Mouse (Mus musculus) heart, postnatal 0 days (tissue): ENCODE data around the gene Zcchc7. TPM values are rescaled to one million over a fixed set of nuclear protein-coding genes. Genes with fewer than 3 reads are reported as not detected.

Experiments used
- ATAC-seq: fragments of 200-750 bp; cut with Nextera tagmentation; 2 replicates; pipeline ENCODE4 v1.8.0; 2017; ENCODE audit warnings: low read depth, moderate number of reproducible peaks, moderate library complexity; ENCODE audit not compliant: insufficient read depth
- DNase-seq: peaks from one replicate; pipeline ENCODE4 v3.0.0-alpha.2; 2016; ENCODE audit warnings: low spot score
- H3K27ac ChIP-seq: fragments of 300-500 bp; sonication (generic); 2 replicates; pipeline ENCODE4 v1.5.1; 2014; ENCODE audit warnings: low read depth, mild to moderate bottlenecking
- H3K27me3 ChIP-seq: fragments of 300-500 bp; sonication (generic); 2 replicates; pipeline ENCODE4 v1.6.1; 2014; ENCODE audit warnings: low read length, mixed read lengths; ENCODE audit not compliant: control insufficient read depth, insufficient read depth
- H3K36me3 ChIP-seq: fragments of 300-500 bp; sonication (generic); replicated peaks from 2 replicates; pipeline ENCODE4 v1.6.1; 2014; ENCODE audit warnings: low read length, mixed read lengths; ENCODE audit not compliant: control insufficient read depth, insufficient read depth
- H3K4me1 ChIP-seq: fragments of 300-500 bp; sonication (generic); 2 replicates; pipeline ENCODE4 v1.6.1; 2014; ENCODE audit warnings: antibody characterized with exemption; ENCODE audit not compliant: control insufficient read depth, insufficient read depth
- H3K4me2 ChIP-seq: fragments of 300-500 bp; sonication (generic); 2 replicates; pipeline ENCODE4 v1.6.1; 2014; ENCODE audit warnings: low read depth, mild to moderate bottlenecking, low read length, moderate library complexity
- H3K4me3 ChIP-seq: fragments of 300-500 bp; sonication (generic); 2 replicates; pipeline ENCODE4 v1.5.1; 2014; ENCODE audit warnings: low read depth, low read length
- H3K9ac ChIP-seq: fragments of 300-500 bp; sonication (generic); replicated peaks from 2 replicates; pipeline ENCODE4 v1.6.1; 2014; ENCODE audit warnings: low read depth, low read length, mixed read lengths
- H3K9me3 ChIP-seq: fragments of 300-500 bp; sonication (generic); replicated peaks from 2 replicates; pipeline ENCODE4 v1.6.1; 2016; ENCODE audit warnings: low read length; ENCODE audit not compliant: control insufficient read depth
- CTCF ChIP-seq: IDR thresholded peaks from 2 replicates; pipeline ENCODE4 v1.5.1; 2016; ENCODE audit warnings: antibody characterized with exemption, control low read depth, low read depth
- EP300 ChIP-seq: IDR thresholded peaks from 2 replicates; pipeline ENCODE4 v1.6.1; 2016; ENCODE audit warnings: antibody characterized with exemption, low read depth
- WGBS: fragments of 180-500 bp; shearing (Covaris S2); extraction: QIAGEN DNeasy Blood & Tissue Kit; methylation state at CpG from one replicate; pipeline ENCODE4 v1.1.7; 2014; 5-methylcytosine and 5-hydroxymethylcytosine counted together
- polyA plus RNA-seq: library from polyadenylated mRNA; unstranded; fragments of >200 nt; fragmentation: Nextera tagmentation; extraction: Ambion mirVana; gene quantifications from 2 replicates; pipeline ENCODE4 v1.2.1, GENCODE M21; 2015
- total RNA-seq: library from RNA; depleted of rRNA; stranded (reverse); fragments of >200 nt; gene quantifications from 2 replicates; pipeline ENCODE4 v1.2.3, GENCODE M21; 2014; ENCODE audit warnings: low replicate concordance

Zcchc7 gene
- total and polyA plus RNA-seq, 2 experiments from 2014 or later: 14.1 to 22.4 TPM

GRCm38 (mm10) chr4:44958776-44959175 lies 203.1 kb downstream of the Zcchc7 start:
- ATAC-seq (no peak), DNase-seq (no peak)
- H3K36me3 ChIP-seq: no peaks in the 10 kb centered on the region
- H3K4me3 ChIP-seq: no peak overlapping the region
- 70% methylated on average over 9 of the region's 9 CpGs for WGBS
- no peaks in the 10 kb centered on the region for H3K9me3 ChIP-seq
- TF ChIP-seq CTCF (no peak), EP300 (no peak)
- no peak overlapping the region for H3K27ac ChIP-seq
- H3K9ac ChIP-seq: no peak overlapping the region
- no peak overlapping the region for H3K4me2 ChIP-seq
- H3K4me1 ChIP-seq: no peaks in the 10 kb centered on the region
- no peaks in the 10 kb centered on the region for H3K27me3 ChIP-seq

GRCm38 (mm10) chr4:44959220-44959619 lies 203.5 kb downstream of the Zcchc7 start:
- no peak for ATAC-seq
- Histone ChIP-seq H3K4me1 (no peaks in the 10 kb centered on the region), H3K36me3 (no peaks in the 10 kb centered on the region), H3K27me3 (no peaks in the 10 kb centered on the region), H3K4me2 (no peak overlapping the region), H3K9ac (no peak overlapping the region), H3K4me3 (no peak overlapping the region), H3K9me3 (no peaks in the 10 kb centered on the region), H3K27ac (no peak overlapping the region)
- TF ChIP-seq EP300 (no peak), CTCF (no peak)
- no peak for DNase-seq
- WGBS: 85% methylated on average over 13 of the region's 13 CpGs

GRCm38 (mm10) chr4:44963156-44963555 lies 207.5 kb downstream of the Zcchc7 start:
- H3K4me2 ChIP-seq: no peak overlapping the region
- 64% methylated on average over 11 of the region's 11 CpGs for WGBS

GRCm38 (mm10) chr4:44965175-44965574 lies 209.5 kb downstream of the Zcchc7 start:
- H3K4me1 ChIP-seq: no peaks in the 10 kb centered on the region
- no peak for DNase-seq
- no peak overlapping the region for H3K4me3 ChIP-seq
- TF ChIP-seq EP300 (no peak), CTCF (no peak)
- WGBS: 79% methylated on average over 2 of the region's 2 CpGs
- H3K27ac ChIP-seq: no peak overlapping the region
- no peak overlapping the region for H3K4me2 ChIP-seq
- no peak overlapping the region for H3K9ac ChIP-seq
- H3K27me3 ChIP-seq: no peaks in the 10 kb centered on the region
- no peaks in the 10 kb centered on the region for H3K36me3 ChIP-seq
- H3K9me3 ChIP-seq: no peaks in the 10 kb centered on the region
- no peak for ATAC-seq

More at GRCm38 (mm10) chr4:44963156-44963555, 207.5 kb downstream of the Zcchc7 start:
- Histone ChIP-seq H3K9me3 (no peaks in the 10 kb centered on the region), H3K27me3 (no peaks in the 10 kb centered on the region), H3K4me1 (no peaks in the 10 kb centered on the region), H3K27ac (no peak overlapping the region), H3K4me3 (no peak overlapping the region), H3K9ac (no peak overlapping the region), H3K36me3 (no peaks in the 10 kb centered on the region)
- TF ChIP-seq EP300: no peak
- no peak for TF ChIP-seq CTCF
- ATAC-seq (no peak), DNase-seq (no peak)

GRCm38 (mm10) chr4:44965736-44966135 lies 210.1 kb downstream of the Zcchc7 start:
- DNase-seq (no peak), ATAC-seq (no peak)
- H3K9ac ChIP-seq: no peak overlapping the region
- H3K27me3 ChIP-seq: no peaks in the 10 kb centered on the region
- TF ChIP-seq CTCF: no peak
- no peak for TF ChIP-seq EP300
- no peak overlapping the region for H3K4me3 ChIP-seq
- H3K9me3 ChIP-seq: no peaks in the 10 kb centered on the region
- no peaks in the 10 kb centered on the region for H3K4me1 ChIP-seq
- H3K36me3 ChIP-seq: no peaks in the 10 kb centered on the region
- H3K27ac ChIP-seq: no peak overlapping the region
- H3K4me2 ChIP-seq: no peak overlapping the region
- 75% methylated on average over 3 of the region's 3 CpGs for WGBS

GRCm38 (mm10) chr4:44967402-44967801 lies 211.7 kb downstream of the Zcchc7 start:
- H3K9ac ChIP-seq: no peak overlapping the region
- no peak for TF ChIP-seq CTCF
- TF ChIP-seq EP300: no peak
- no peak overlapping the region for H3K4me3 ChIP-seq
- no peaks in the 10 kb centered on the region for H3K4me1 ChIP-seq
- H3K27me3 ChIP-seq: no peaks in the 10 kb centered on the region
- no peak overlapping the region for H3K27ac ChIP-seq
- no peaks in the 10 kb centered on the region for H3K9me3 ChIP-seq
- H3K36me3 ChIP-seq: no peaks in the 10 kb centered on the region
- 83% methylated on average over 8 of the region's 8 CpGs for WGBS
- DNase-seq (no peak), ATAC-seq (no peak)
- H3K4me2 ChIP-seq: no peak overlapping the region
